Mouse (Mus musculus) limb, embryonic 13.5 days (tissue): ENCODE results near the gene Ola1. TPM values are rescaled to one million over a fixed set of nuclear protein-coding genes. Genes with fewer than 3 reads are reported as not detected.
A peak's percentile ranks its signal among the peaks of the same experiment; 100 is the strongest.

ENCODE experiments used
- ATAC-seq: fragments of 200-750 bp; cut with Nextera tagmentation; 2 replicates; pipeline ENCODE4 v1.8.0; 2017; ENCODE audit warnings: low read depth, moderate number of reproducible peaks, moderate TSS enrichment; ENCODE audit not compliant: low FRiP score
- H3K27ac ChIP-seq: fragments of 300-500 bp; sonication (generic); 2 replicates; pipeline ENCODE4 v1.5.1; 2015; ENCODE audit warnings: inconsistent platforms, mild to moderate bottlenecking, moderate library complexity
- H3K27me3 ChIP-seq: fragments of 300-500 bp; sonication (generic); 2 replicates; pipeline ENCODE4 v1.6.1; 2015; ENCODE audit warnings: mild to moderate bottlenecking, inconsistent platforms
- H3K36me3 ChIP-seq: fragments of 300-500 bp; sonication (generic); 2 replicates; pipeline ENCODE4 v1.6.1; 2015; ENCODE audit warnings: inconsistent platforms, mild to moderate bottlenecking, moderate library complexity
- H3K4me1 ChIP-seq: fragments of 300-500 bp; sonication (generic); 2 replicates; pipeline ENCODE4 v1.6.1; 2015; ENCODE audit warnings: inconsistent platforms
- H3K4me2 ChIP-seq: fragments of 300-500 bp; sonication (generic); replicated peaks from 2 replicates; pipeline ENCODE4 v1.6.1; 2015; ENCODE audit warnings: inconsistent platforms, mild to moderate bottlenecking, moderate library complexity
- H3K4me3 ChIP-seq: fragments of 300-500 bp; sonication (generic); 2 replicates; pipeline ENCODE4 v1.5.1; 2015; ENCODE audit warnings: moderate library complexity, mild to moderate bottlenecking, inconsistent platforms
- H3K9ac ChIP-seq: fragments of 300-500 bp; sonication (generic); 2 replicates; pipeline ENCODE4 v1.6.1; 2015; ENCODE audit warnings: mild to moderate bottlenecking, inconsistent platforms
- H3K9me3 ChIP-seq: fragments of 300-500 bp; sonication (generic); 2 replicates; pipeline ENCODE4 v1.6.1; 2016; ENCODE audit warnings: inconsistent platforms
- WGBS: fragments of 180-500 bp; shearing (Covaris S2); methylation state at CpG from one replicate; pipeline ENCODE4 v1.1.7; 2015; 5-methylcytosine and 5-hydroxymethylcytosine counted together
- polyA plus RNA-seq: library from polyadenylated mRNA; unstranded; fragments of >200 nt; fragmentation: Nextera tagmentation; extraction: Ambion mirVana; gene quantifications from 2 replicates; pipeline ENCODE4 v1.2.1, GENCODE M21; 2015

Ola1 gene
- polyA plus RNA-seq, 1 experiment from 2014 or later = 111 TPM

- H3K27ac ChIP-seq = no peak overlapping the region
- no peak overlapping the region for H3K9ac ChIP-seq
- peaks cover 16% of the 10 kb centered on the region for H3K4me1 ChIP-seq
- ATAC-seq = no peak
- no peak overlapping the region for H3K4me2 ChIP-seq
- no peaks in the 10 kb centered on the region for H3K27me3 ChIP-seq
- H3K9me3 ChIP-seq = no peaks in the 10 kb centered on the region
- no peaks in the 10 kb centered on the region for H3K36me3 ChIP-seq
- 91% methylated on average over 2 of the region's 2 CpGs for WGBS
- no peak overlapping the region for H3K4me3 ChIP-seq
These were observed 136.9 kb downstream of the Ola1 start for GRCm38 (mm10) chr2:73081861-73082260.

DNA sequence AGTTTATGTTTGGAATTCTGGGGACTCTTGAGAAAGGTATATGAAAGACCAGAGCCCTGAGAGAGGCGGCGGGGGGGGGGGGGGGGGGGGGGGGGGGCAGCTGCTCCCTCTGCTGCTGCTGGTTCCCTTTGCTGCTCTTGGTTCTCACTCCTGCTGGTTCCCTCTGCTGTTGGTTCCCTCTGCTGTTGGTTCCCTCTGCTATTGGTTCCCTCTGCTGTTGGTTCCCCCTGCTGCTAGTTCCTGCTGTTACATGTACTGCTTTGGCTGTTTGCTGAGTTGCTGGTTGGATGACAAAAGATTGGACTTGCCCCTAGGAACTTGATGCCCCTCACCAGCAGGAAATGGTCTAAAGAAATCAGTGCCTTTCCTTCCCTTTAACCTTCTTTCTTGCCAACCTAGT is 138.6 kb downstream of the Ola1 start:
- H3K4me1 ChIP-seq = peaks cover 3% of the 10 kb centered on the region; the same call in 1 of the 2 replicates
- no peak overlapping the region for H3K4me3 ChIP-seq
- no peaks in the 10 kb centered on the region for H3K27me3 ChIP-seq
- no peaks in the 10 kb centered on the region for H3K9me3 ChIP-seq
- no peak overlapping the region for H3K9ac ChIP-seq
- no peak for ATAC-seq
- no CpG with 5 or more reads among the region's 2 CpGs for WGBS
- H3K36me3 ChIP-seq = no peaks in the 10 kb centered on the region
- no peak overlapping the region for H3K4me2 ChIP-seq
- no peak overlapping the region for H3K27ac ChIP-seq

DNA sequence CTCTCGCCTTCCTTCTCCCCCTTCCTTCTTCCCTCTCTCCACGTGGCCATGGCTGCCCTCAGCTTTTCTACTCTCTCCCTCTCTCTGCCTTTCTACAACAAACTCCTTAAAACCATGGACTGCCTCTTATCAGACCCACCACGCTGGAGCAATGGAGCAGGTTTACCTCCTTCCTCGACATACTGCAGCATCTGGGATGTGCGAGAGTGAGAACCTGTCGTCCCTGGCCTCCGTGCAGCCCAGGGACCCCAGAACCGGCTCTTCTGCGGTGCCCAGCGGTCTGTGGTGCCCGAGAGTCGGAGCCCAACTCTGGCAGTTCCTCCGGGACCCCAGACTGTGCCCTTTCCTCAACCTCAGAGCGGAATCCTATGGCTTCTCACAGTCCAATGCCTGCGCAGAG is 139.4 kb downstream of the Ola1 start:
- no peaks in the 10 kb centered on the region for H3K9me3 ChIP-seq
- H3K9ac ChIP-seq = no peak overlapping the region
- no peak for ATAC-seq
- H3K36me3 ChIP-seq = no peaks in the 10 kb centered on the region
- no peaks in the 10 kb centered on the region for H3K27me3 ChIP-seq
- H3K27ac ChIP-seq = no peak overlapping the region
- no peak overlapping the region for H3K4me3 ChIP-seq
- no peaks in the 10 kb centered on the region for H3K4me1 ChIP-seq
- no peak overlapping the region for H3K4me2 ChIP-seq
- 67% methylated on average over 15 of the region's 15 CpGs for WGBS

DNA sequence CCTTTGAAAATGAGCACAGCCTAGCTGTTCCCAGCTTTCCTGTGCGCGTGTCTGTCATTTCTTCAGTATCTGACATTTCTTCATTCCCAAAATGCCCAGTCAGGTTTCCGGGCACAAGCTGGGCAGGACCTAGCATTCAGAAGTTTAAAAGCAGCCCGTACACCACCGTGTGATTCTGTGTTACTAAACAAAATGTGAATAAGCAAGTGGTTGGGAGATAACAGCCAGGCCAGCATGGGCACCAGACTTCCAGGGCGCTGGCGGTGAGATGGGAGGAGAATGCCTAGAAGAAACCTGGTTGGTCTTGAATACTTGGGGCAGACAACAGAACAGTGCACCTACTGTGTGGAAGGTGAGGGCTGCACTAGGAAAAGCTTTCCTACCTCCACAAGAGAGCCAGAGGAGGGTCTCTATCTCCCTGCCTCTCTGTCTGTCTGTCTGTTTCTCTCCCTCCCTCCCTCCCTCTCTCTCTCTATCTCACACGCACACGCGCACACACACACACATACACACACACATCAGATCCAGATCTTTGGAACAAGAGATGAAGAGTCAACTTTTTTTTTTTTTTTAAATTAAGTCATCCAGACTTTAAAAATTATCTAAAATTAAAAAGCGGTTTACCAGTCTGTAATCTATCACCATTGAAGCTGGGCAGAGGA is 144.8 kb downstream of the Ola1 start:
- ATAC-seq = no peak
- Histone ChIP-seq H3K27ac (no peak overlapping the region), H3K4me2 (no peak overlapping the region), H3K9ac (no peak overlapping the region), H3K9me3 (no peaks in the 10 kb centered on the region), H3K27me3 (no peaks in the 10 kb centered on the region), H3K4me1 (no peaks in the 10 kb centered on the region), H3K4me3 (no peak overlapping the region), H3K36me3 (no peaks in the 10 kb centered on the region)
- WGBS = 95% methylated on average over 11 of the region's 11 CpGs

GRCm38 (mm10) chr2:73071201-73071600 is 147.5 kb downstream of the Ola1 start:
- no peak overlapping the region for H3K27ac ChIP-seq
- H3K36me3 ChIP-seq = no peaks in the 10 kb centered on the region
- H3K4me2 ChIP-seq = no peak overlapping the region
- H3K9me3 ChIP-seq = no peaks in the 10 kb centered on the region
- H3K27me3 ChIP-seq = 0 out of 2 replicates have a peak, but pooled peaks cover 2% of the 10 kb centered on the region
- H3K4me3 ChIP-seq = no peak overlapping the region
- no peak overlapping the region for H3K9ac ChIP-seq
- no peak for ATAC-seq
- 63% methylated on average over 2 of the region's 2 CpGs for WGBS
- peaks cover 9% of the 10 kb centered on the region for H3K4me1 ChIP-seq

DNA sequence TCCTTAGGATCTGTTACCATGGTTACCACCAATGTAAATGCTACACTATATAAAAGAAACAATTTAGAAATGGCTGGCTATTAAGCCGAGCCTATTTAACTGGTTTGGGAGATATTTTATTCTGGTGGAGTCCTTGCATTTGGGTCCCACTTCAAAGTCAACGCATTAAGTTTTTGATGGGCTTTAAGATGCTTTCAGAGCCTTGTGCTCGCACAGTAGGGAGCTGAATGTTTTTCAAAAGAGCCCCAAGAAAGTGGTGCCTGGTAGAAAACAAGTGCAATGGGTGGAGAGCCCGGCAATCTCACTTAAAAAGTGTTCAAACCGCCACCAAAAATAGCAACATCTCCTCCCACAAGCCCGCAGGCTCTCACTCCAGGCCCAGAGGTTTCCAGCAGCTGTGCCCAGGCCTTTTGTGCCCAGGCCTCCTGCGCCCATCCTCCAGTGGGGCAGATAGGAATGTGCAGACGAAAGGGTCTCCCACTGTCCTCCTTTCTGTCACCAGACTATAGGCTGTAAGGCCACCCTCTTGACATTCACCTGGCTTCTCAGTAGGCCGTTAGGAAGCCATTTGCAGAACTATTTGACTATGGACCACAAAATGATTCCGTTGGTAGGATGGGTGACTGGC is 148.2 kb downstream of the Ola1 start:
- Histone ChIP-seq H3K9ac (no peak overlapping the region), H3K36me3 (no peaks in the 10 kb centered on the region), H3K27me3 (0 out of 2 replicates have a peak, but pooled peaks cover 2% of the 10 kb centered on the region), H3K4me1 (peaks cover 14% of the 10 kb centered on the region), H3K4me3 (no peak overlapping the region), H3K4me2 (no peak overlapping the region), H3K27ac (no peak overlapping the region), H3K9me3 (no peaks in the 10 kb centered on the region)
- no peak for ATAC-seq
- WGBS = 54% methylated on average over 10 of the region's 10 CpGs

DNA sequence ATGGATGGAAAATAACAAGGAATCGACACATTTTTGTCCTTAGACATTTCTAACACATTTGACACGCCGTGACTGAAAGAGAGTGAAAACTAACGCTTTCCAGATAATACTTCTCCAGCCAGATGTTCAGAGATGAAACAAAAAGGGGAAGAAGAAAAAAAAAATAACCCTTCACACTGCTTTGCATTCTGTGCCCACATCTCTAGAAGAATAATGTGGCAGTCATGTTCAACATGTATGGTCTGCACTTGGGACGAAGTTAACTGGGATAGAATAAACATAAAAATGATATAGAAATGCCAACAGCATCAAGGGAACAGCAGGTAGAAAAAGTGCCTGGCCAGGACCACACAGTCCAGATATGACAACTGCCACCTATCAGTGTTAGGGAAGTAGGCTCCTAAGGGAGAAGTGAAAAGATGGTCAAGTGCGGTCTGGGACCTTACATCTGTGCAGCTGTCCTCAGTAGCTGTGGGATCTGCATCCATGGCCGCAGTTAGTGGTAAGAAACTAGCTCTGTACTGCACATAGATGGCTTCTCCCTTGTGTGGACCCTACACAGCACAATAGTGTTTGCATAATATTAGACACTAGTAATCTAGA is 149.4 kb downstream of the Ola1 start:
- 0 out of 2 replicates have a peak, but pooled peaks cover 2% of the 10 kb centered on the region for H3K27me3 ChIP-seq
- H3K4me2 ChIP-seq = no peak overlapping the region
- no peak overlapping the region for H3K27ac ChIP-seq
- H3K4me1 ChIP-seq = peaks cover 14% of the 10 kb centered on the region
- H3K9me3 ChIP-seq = no peaks in the 10 kb centered on the region
- H3K9ac ChIP-seq = no peak overlapping the region
- H3K36me3 ChIP-seq = no peaks in the 10 kb centered on the region
- 77% methylated on average over 7 of the region's 7 CpGs for WGBS
- H3K4me3 ChIP-seq = no peak overlapping the region
- no peak for ATAC-seq

GRCm38 (mm10) chr2:73066307-73067167 is 152.2 kb downstream of the Ola1 start:
- no peak for ATAC-seq
- 18% methylated on average over 20 of the region's 20 CpGs for WGBS
- no peaks in the 10 kb centered on the region for H3K36me3 ChIP-seq
- H3K27me3 ChIP-seq = peaks cover 2% of the 10 kb centered on the region; the same call in 1 of the 2 replicates
- no peak overlapping the region for H3K4me3 ChIP-seq
- H3K9ac ChIP-seq = peak overlapping the region; percentile 39; the same call in 1 of the 2 replicates
- peak overlapping the region; percentile 48 for H3K4me2 ChIP-seq
- H3K9me3 ChIP-seq = no peaks in the 10 kb centered on the region
- no peak overlapping the region for H3K27ac ChIP-seq
- H3K4me1 ChIP-seq = peaks cover 14% of the 10 kb centered on the region

- 76% methylated on average over 14 of the region's 14 CpGs for WGBS
- Histone ChIP-seq H3K9me3 (no peaks in the 10 kb centered on the region), H3K4me1 (peaks cover 18% of the 10 kb centered on the region), H3K36me3 (no peaks in the 10 kb centered on the region), H3K4me2 (no peak overlapping the region), H3K27me3 (peaks cover 2% of the 10 kb centered on the region; the same call in 1 of the 2 replicates), H3K27ac (no peak overlapping the region), H3K9ac (no peak overlapping the region), H3K4me3 (no peak overlapping the region)
- ATAC-seq = no peak
These were observed 154.7 kb downstream of the Ola1 start for GRCm38 (mm10) chr2:73063911-73064619.

GRCm38 (mm10) chr2:73060259-73060585 is 158.5 kb downstream of the Ola1 start:
- H3K27ac ChIP-seq = no peak overlapping the region
- no peak overlapping the region for H3K4me2 ChIP-seq
- no peaks in the 10 kb centered on the region; the same call in 1 of the 2 replicates for H3K27me3 ChIP-seq
- H3K4me3 ChIP-seq = no peak overlapping the region
- ATAC-seq = no peak
- H3K4me1 ChIP-seq = peaks cover 4% of the 10 kb centered on the region; the same call in 1 of the 2 replicates
- H3K9ac ChIP-seq = no peak overlapping the region
- 73% methylated on average over 6 of the region's 6 CpGs for WGBS
- no peaks in the 10 kb centered on the region for H3K36me3 ChIP-seq
- no peaks in the 10 kb centered on the region for H3K9me3 ChIP-seq

DNA sequence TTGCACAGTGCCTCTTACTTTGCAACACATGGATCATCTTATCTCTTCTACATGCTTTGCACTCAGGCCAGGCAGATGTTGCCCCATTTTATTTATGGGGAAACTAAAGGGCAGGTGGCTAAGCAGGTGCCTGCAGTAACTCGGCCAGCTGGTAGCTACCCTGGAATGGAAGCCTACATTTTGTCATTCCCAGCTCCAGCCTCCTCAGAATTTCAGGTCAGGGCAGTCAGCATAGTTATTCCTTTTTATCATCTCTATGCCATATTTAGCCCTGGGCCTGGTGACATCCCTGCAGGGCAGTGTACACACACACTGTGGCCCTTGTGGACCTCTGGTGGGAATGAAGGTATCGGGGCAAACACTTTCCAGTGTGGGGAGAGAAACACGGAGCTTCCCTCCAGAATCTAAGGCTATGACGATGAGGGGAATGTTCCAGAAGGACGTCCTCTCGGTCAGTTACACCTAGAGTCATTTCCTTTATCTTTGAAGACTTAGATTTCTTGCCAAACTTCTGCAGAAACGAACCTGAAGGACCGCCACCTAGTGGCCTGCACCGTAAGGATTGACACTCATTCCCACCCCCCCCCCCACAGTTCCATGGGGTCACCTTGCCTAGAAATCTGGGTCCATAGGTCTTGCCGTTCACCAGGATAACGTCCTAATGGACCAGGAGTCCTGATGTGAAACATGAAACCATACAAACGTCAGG is 159.0 kb downstream of the Ola1 start:
- H3K4me2 ChIP-seq = no peak overlapping the region
- no peak overlapping the region for H3K27ac ChIP-seq
- no peak overlapping the region for H3K9ac ChIP-seq
- H3K4me1 ChIP-seq = peaks cover 4% of the 10 kb centered on the region; the same call in 1 of the 2 replicates
- WGBS = 26% methylated on average over 12 of the region's 12 CpGs
- no peaks in the 10 kb centered on the region; the same call in 1 of the 2 replicates for H3K27me3 ChIP-seq
- H3K4me3 ChIP-seq = no peak overlapping the region
- 0 out of 2 replicates have a peak, but pooled peaks cover 3% of the 10 kb centered on the region for H3K9me3 ChIP-seq
- ATAC-seq = no peak
- no peaks in the 10 kb centered on the region for H3K36me3 ChIP-seq
